Mouse (Mus musculus): ENCODE results near the gene Ksr2.

- TF ChIP-seq CTCF (IDR thresholded peaks at IDR 0.05; ENCODE audit: low read depth) (no peak), EP300 (optimal IDR thresholded peaks at IDR 0.05) (no peak)
Measured at GRCm38 (mm10) chr5:117395834-117396233, 18.0 kb upstream of the Ksr2 start.
